Mouse (Mus musculus) olfactory bulb, adult 2 months (tissue): ENCODE data around the gene Wdr35.

ENCODE experiments used
- CTCF ChIP-seq: fragments of 200-500 bp; IDR thresholded peaks from 2 replicates; pipeline ENCODE4 v1.5.1; 2012; ENCODE audit warnings: low read depth, mild to moderate bottlenecking, low read length, moderate library complexity; ENCODE audit not compliant: insufficient read depth
- POLR2A ChIP-seq: fragments of 200-500 bp; IDR thresholded peaks from 2 replicates; pipeline ENCODE4 v1.6.1; 2012; ENCODE audit warnings: mild to moderate bottlenecking, low read depth, low read length, moderate library complexity; ENCODE audit not compliant: insufficient read depth

GRCm38 (mm10) chr12:9020431-9020830 lies 46.7 kb downstream of the Wdr35 start:
- no peak for TF ChIP-seq CTCF
- no peak for TF ChIP-seq POLR2A
